Mouse (Mus musculus) lung, embryonic 16.5 days (tissue): ENCODE results near the gene Accsl. TPM values are rescaled to one million over a fixed set of nuclear protein-coding genes. Genes with fewer than 3 reads are reported as not detected.

Experiments used
- ATAC-seq: fragments of 200-750 bp; cut with Nextera tagmentation; 2 replicates; pipeline ENCODE4 v1.8.0; 2017; ENCODE audit warnings: low read depth, mild to moderate bottlenecking, moderate library complexity
- H3K27ac ChIP-seq: fragments of 300-500 bp; sonication (generic); 2 replicates; pipeline ENCODE4 v1.5.1; 2014; ENCODE audit warnings: mild to moderate bottlenecking, control low read depth, low read length
- H3K27me3 ChIP-seq: fragments of 300-500 bp; sonication (generic); 2 replicates; pipeline ENCODE4 v1.6.1; 2014; ENCODE audit warnings: low read depth, low read length, mixed read lengths; ENCODE audit not compliant: control insufficient read depth, insufficient read depth
- H3K36me3 ChIP-seq: fragments of 300-500 bp; sonication (generic); 2 replicates; pipeline ENCODE4 v1.6.1; 2014; ENCODE audit warnings: low read length; ENCODE audit not compliant: control insufficient read depth, insufficient read depth
- H3K4me1 ChIP-seq: fragments of 300-500 bp; sonication (generic); replicated peaks from 2 replicates; pipeline ENCODE4 v1.6.1; 2014; ENCODE audit warnings: low read length, mixed read lengths; ENCODE audit not compliant: control insufficient read depth, insufficient read depth
- H3K4me2 ChIP-seq: fragments of 300-500 bp; sonication (generic); 2 replicates; pipeline ENCODE4 v1.6.1; 2014; ENCODE audit warnings: low read depth, low read length, control low read depth
- H3K4me3 ChIP-seq: fragments of 300-500 bp; sonication (generic); 2 replicates; pipeline ENCODE4 v1.5.1; 2014; ENCODE audit warnings: mild to moderate bottlenecking, low read length, control low read depth
- H3K9ac ChIP-seq: fragments of 300-500 bp; sonication (generic); 2 replicates; pipeline ENCODE4 v1.6.1; 2014; ENCODE audit warnings: low read length, control low read depth
- H3K9me3 ChIP-seq: fragments of 300-500 bp; sonication (generic); 2 replicates; pipeline ENCODE4 v1.6.1; 2016; ENCODE audit warnings: low read length; ENCODE audit not compliant: control insufficient read depth
- WGBS: fragments of 180-500 bp; shearing (Covaris S2); extraction: QIAGEN DNeasy Blood & Tissue Kit; methylation state at CpG from one replicate; pipeline ENCODE4 v1.1.7; 2014; 5-methylcytosine and 5-hydroxymethylcytosine counted together
- polyA plus RNA-seq: library from polyadenylated mRNA; unstranded; fragments of >200 nt; fragmentation: Nextera tagmentation; extraction: Ambion mirVana; gene quantifications from 2 replicates; pipeline ENCODE4 v1.2.1, GENCODE M21; 2015

The Accsl gene
- polyA plus RNA-seq, 1 experiment from 2014 or later, result not detected

DNA sequence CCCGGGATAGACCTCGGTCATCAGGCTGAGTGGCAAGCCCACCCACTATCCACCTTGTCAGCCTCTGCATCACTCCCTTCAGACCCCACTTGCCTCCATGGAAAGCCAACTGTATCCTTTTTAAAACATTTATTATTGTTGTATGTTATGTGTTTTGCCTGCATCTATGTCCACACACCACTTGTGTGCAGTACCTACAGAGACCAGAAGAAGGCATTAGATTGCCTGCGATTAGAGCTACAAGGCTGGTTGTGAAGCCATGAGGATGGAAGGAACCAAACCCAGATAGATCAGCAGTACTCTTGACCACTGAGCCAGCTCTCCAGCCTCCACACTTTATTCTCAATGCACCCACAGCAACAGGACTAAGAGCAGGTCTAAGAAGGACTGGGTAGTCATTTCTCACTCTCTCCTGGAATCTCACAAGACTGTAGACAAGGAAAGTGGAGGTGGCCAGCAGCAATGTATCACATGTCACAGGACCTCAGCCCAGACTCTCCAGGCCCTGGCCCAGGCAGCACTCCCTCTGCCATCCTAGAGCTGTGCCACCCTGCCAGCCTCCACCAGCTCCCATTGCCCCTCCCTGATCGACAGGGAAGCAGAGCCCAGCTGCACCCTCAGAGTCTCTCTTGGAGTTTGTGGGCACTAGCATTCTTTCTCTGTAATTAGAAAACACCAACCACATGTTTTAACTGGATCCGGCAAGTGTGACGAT is 62.3 kb downstream of the Accsl start:
- no peak overlapping the region for H3K4me2 ChIP-seq
- no peaks in the 10 kb centered on the region for H3K9me3 ChIP-seq
- no peak overlapping the region for H3K27ac ChIP-seq
- H3K27me3 ChIP-seq, result no peaks in the 10 kb centered on the region
- ATAC-seq, result no peak
- 90% methylated on average over 6 of the region's 6 CpGs for WGBS
- no peak overlapping the region for H3K4me3 ChIP-seq
- H3K36me3 ChIP-seq, result peaks cover 10% of the 10 kb centered on the region; the same call in 1 of the 2 replicates
- no peak overlapping the region for H3K9ac ChIP-seq
- H3K4me1 ChIP-seq, result no peaks in the 10 kb centered on the region

DNA sequence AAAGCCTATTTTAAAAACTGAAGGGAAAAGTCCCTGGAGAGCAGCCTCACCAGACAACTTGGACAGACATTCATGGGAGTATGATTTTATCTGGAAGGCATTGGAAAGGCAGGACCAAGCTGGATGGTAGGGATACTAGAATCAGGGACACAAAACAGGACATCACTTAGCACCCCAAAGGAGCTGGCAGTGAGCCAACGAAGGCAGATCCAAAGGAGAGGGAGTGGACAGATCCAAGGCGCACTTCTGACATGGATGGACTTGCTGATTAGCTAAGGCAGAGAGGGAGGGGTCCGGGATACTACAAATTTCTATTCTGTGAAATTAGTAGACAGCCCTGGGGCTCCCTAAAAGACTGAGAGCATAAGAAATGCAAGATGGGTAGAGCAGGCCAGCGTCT is 63.4 kb downstream of the Accsl start:
- Histone ChIP-seq H3K4me3 (no peak overlapping the region), H3K9me3 (no peaks in the 10 kb centered on the region), H3K4me2 (no peak overlapping the region), H3K27ac (no peak overlapping the region), H3K36me3 (peaks cover 9% of the 10 kb centered on the region; the same call in 1 of the 2 replicates), H3K27me3 (no peaks in the 10 kb centered on the region), H3K4me1 (no peaks in the 10 kb centered on the region), H3K9ac (no peak overlapping the region)
- no peak for ATAC-seq
- WGBS, result 57% methylated on average over 4 of the region's 4 CpGs

Other genes starting within 250 kb of the Accsl start
- gene Alx4, start 226.8 kb downstream of the Accsl start, polyA plus RNA-seq, result 0.03 TPM in 1 of 2 replicates, not detected in the other
- gene Ext2, start 46.6 kb downstream of the Accsl start, polyA plus RNA-seq, result 119 and 128 TPM in 2 replicates
- 6.8 and 9.3 TPM in 2 replicates for gene Accs, start 19.2 kb downstream of the Accsl start, polyA plus RNA-seq
- 23.4 and 26.8 TPM in 2 replicates for gene Gm13889, start 88.0 kb upstream of the Accsl start, polyA plus RNA-seq
- gene Gm27027, start 127.2 kb upstream of the Accsl start, polyA plus RNA-seq, result not detected in 2 replicates
- gene Alkbh3, start 141.7 kb upstream of the Accsl start, polyA plus RNA-seq, result 63.0 and 70.0 TPM in 2 replicates